Mouse (Mus musculus): ENCODE results near the gene Mmd.

DNA sequence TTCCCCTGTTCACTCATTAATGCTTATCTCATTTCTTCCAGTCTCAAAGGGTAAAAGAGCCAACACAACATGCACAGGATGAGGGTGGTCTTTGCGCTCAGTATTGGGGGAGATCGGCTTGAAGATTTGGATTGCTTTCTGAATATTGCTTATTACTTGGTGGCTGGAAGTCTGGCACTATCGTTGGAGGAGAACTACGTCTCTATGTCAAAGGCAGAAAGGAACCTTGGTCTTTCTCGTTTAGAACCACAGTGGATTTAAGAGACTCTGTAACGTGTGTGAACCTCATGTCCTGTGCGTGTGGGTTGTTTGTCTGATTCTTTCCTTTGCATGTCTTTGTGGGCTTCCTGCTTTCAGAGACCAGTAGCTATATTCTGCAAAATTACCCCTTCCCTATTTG lies 1.5 kb downstream of the Mmd start:
- TF ChIP-seq EP300 (IDR thresholded peaks at IDR 0.05; ENCODE audit: low read depth) (no peak), CTCF (IDR thresholded peaks at IDR 0.05; ENCODE audit: low read depth) (no peak)
